Mouse (Mus musculus): ENCODE results near the gene Mrps35. TPM values are rescaled to one million over a fixed set of nuclear protein-coding genes. Genes with fewer than 3 reads are reported as not detected.

The Mrps35 gene
- polyA plus RNA-seq, 1 experiment from 2014 or later = 135 TPM

GRCm38 (mm10) chr6:147062034-147062433 is 19.5 kb downstream of the Mrps35 start:
- ATAC-seq (replicated peaks; ENCODE audit: insufficient number of reproducible peaks, low FRiP score, low TSS enrichment) = no peak
- Histone ChIP-seq H3K9me3 (replicated peaks; ENCODE audit: control insufficient read depth, low read length) (no peaks in the 10 kb centered on the region), H3K36me3 (ENCODE audit: control insufficient read depth, insufficient read depth, low read length) (peaks cover 8% of the 10 kb centered on the region), H3K4me3 (ENCODE audit: low read depth, low read length) (no peak overlapping the region), H3K4me2 (no peak overlapping the region), H3K4me1 (ENCODE audit: control insufficient read depth, insufficient read depth, low read length) (no peaks in the 10 kb centered on the region), H3K9ac (ENCODE audit: low read depth, low read length) (no peak overlapping the region), H3K27me3 (ENCODE audit: control insufficient read depth, insufficient read depth, low read length) (no peaks in the 10 kb centered on the region), H3K27ac (ENCODE audit: low read depth, low read length) (no peak overlapping the region)
- 84% methylated on average over 7 of the region's 7 CpGs for WGBS (ENCODE audit: insufficient replicate concordance)

- Histone ChIP-seq H3K9me3 (replicated peaks; ENCODE audit: control insufficient read depth, low read length) (no peaks in the 10 kb centered on the region), H3K27ac (ENCODE audit: low read depth, low read length) (no peak overlapping the region), H3K4me3 (ENCODE audit: low read depth, low read length) (no peak overlapping the region), H3K9ac (ENCODE audit: low read depth, low read length) (no peak overlapping the region), H3K36me3 (ENCODE audit: control insufficient read depth, insufficient read depth, low read length) (peaks cover 8% of the 10 kb centered on the region), H3K27me3 (ENCODE audit: control insufficient read depth, insufficient read depth, low read length) (no peaks in the 10 kb centered on the region), H3K4me1 (ENCODE audit: control insufficient read depth, insufficient read depth, low read length) (no peaks in the 10 kb centered on the region), H3K4me2 (no peak overlapping the region)
- ATAC-seq (replicated peaks; ENCODE audit: insufficient number of reproducible peaks, low FRiP score, low TSS enrichment) = no peak
- 82% methylated on average over 7 of the region's 7 CpGs for WGBS (ENCODE audit: insufficient replicate concordance)
Measured at GRCm38 (mm10) chr6:147062694-147063093, 20.1 kb downstream of the Mrps35 start.

GRCm38 (mm10) chr6:147064226-147064943 is 21.8 kb downstream of the Mrps35 start:
- Histone ChIP-seq H3K27me3 (ENCODE audit: control insufficient read depth, insufficient read depth, low read length) (no peaks in the 10 kb centered on the region), H3K9me3 (replicated peaks; ENCODE audit: control insufficient read depth, low read length) (no peaks in the 10 kb centered on the region), H3K4me1 (ENCODE audit: control insufficient read depth, insufficient read depth, low read length) (no peaks in the 10 kb centered on the region), H3K4me3 (ENCODE audit: low read depth, low read length) (no peak overlapping the region), H3K4me2 (no peak overlapping the region), H3K9ac (ENCODE audit: low read depth, low read length) (no peak overlapping the region), H3K36me3 (ENCODE audit: control insufficient read depth, insufficient read depth, low read length) (peaks cover 5% of the 10 kb centered on the region), H3K27ac (ENCODE audit: low read depth, low read length) (no peak overlapping the region)
- 88% methylated on average over 10 of the region's 10 CpGs for WGBS (ENCODE audit: insufficient replicate concordance)
- no peak for ATAC-seq (replicated peaks; ENCODE audit: insufficient number of reproducible peaks, low FRiP score, low TSS enrichment)

GRCm38 (mm10) chr6:147064944-147065261 is 22.3 kb downstream of the Mrps35 start:
- H3K27ac ChIP-seq (ENCODE audit: low read depth, low read length) = no peak overlapping the region

GRCm38 (mm10) chr6:147075808-147076387 is 33.3 kb downstream of the Mrps35 start:
- Histone ChIP-seq H3K4me1 (ENCODE audit: control insufficient read depth, insufficient read depth, low read length) (no peaks in the 10 kb centered on the region), H3K9ac (ENCODE audit: low read depth, low read length) (no peak overlapping the region), H3K4me3 (ENCODE audit: low read depth, low read length) (no peak overlapping the region), H3K4me2 (no peak overlapping the region), H3K36me3 (ENCODE audit: control insufficient read depth, insufficient read depth, low read length) (peaks cover 8% of the 10 kb centered on the region), H3K27me3 (ENCODE audit: control insufficient read depth, insufficient read depth, low read length) (no peaks in the 10 kb centered on the region), H3K9me3 (replicated peaks; ENCODE audit: control insufficient read depth, low read length) (no peaks in the 10 kb centered on the region), H3K27ac (ENCODE audit: low read depth, low read length) (no peak overlapping the region)
- ATAC-seq (replicated peaks; ENCODE audit: insufficient number of reproducible peaks, low FRiP score, low TSS enrichment) = no peak
- WGBS (ENCODE audit: insufficient replicate concordance) = 72% methylated on average over 5 of the region's 5 CpGs

More at GRCm38 (mm10) chr6:147064944-147065261, 22.3 kb downstream of the Mrps35 start:
- ATAC-seq (replicated peaks; ENCODE audit: insufficient number of reproducible peaks, low FRiP score, low TSS enrichment) = no peak
- Histone ChIP-seq H3K27me3 (ENCODE audit: control insufficient read depth, insufficient read depth, low read length) (no peaks in the 10 kb centered on the region), H3K9ac (ENCODE audit: low read depth, low read length) (no peak overlapping the region), H3K4me1 (ENCODE audit: control insufficient read depth, insufficient read depth, low read length) (no peaks in the 10 kb centered on the region), H3K36me3 (ENCODE audit: control insufficient read depth, insufficient read depth, low read length) (peaks cover 5% of the 10 kb centered on the region), H3K9me3 (replicated peaks; ENCODE audit: control insufficient read depth, low read length) (no peaks in the 10 kb centered on the region), H3K4me2 (no peak overlapping the region), H3K4me3 (ENCODE audit: low read depth, low read length) (no peak overlapping the region)
- WGBS (ENCODE audit: insufficient replicate concordance) = 84% methylated on average over 6 of the region's 6 CpGs

GRCm38 (mm10) chr6:147076878-147077277 is 34.3 kb downstream of the Mrps35 start:
- H3K36me3 ChIP-seq (ENCODE audit: control insufficient read depth, insufficient read depth, low read length) = no peaks in the 10 kb centered on the region
- no peaks in the 10 kb centered on the region for H3K27me3 ChIP-seq (ENCODE audit: control insufficient read depth, insufficient read depth, low read length)
- no peak overlapping the region for H3K9ac ChIP-seq (ENCODE audit: low read depth, low read length)
- no peak overlapping the region for H3K4me2 ChIP-seq
- 81% methylated on average over 8 of the region's 8 CpGs for WGBS (ENCODE audit: insufficient replicate concordance)
- no peaks in the 10 kb centered on the region for H3K9me3 ChIP-seq (replicated peaks; ENCODE audit: control insufficient read depth, low read length)
- H3K4me1 ChIP-seq (ENCODE audit: control insufficient read depth, insufficient read depth, low read length) = no peaks in the 10 kb centered on the region
- ATAC-seq (replicated peaks; ENCODE audit: insufficient number of reproducible peaks, low FRiP score, low TSS enrichment) = no peak
- H3K4me3 ChIP-seq (ENCODE audit: low read depth, low read length) = no peak overlapping the region
- no peak overlapping the region for H3K27ac ChIP-seq (ENCODE audit: low read depth, low read length)

GRCm38 (mm10) chr6:147079919-147080318 is 37.4 kb downstream of the Mrps35 start:
- no peaks in the 10 kb centered on the region for H3K27me3 ChIP-seq (ENCODE audit: control insufficient read depth, insufficient read depth, low read length)
- H3K36me3 ChIP-seq (ENCODE audit: control insufficient read depth, insufficient read depth, low read length) = no peaks in the 10 kb centered on the region
- ATAC-seq (replicated peaks; ENCODE audit: insufficient number of reproducible peaks, low FRiP score, low TSS enrichment) = no peak
- H3K9ac ChIP-seq (ENCODE audit: low read depth, low read length) = no peak overlapping the region
- H3K4me3 ChIP-seq (ENCODE audit: low read depth, low read length) = no peak overlapping the region
- H3K4me1 ChIP-seq (ENCODE audit: control insufficient read depth, insufficient read depth, low read length) = no peaks in the 10 kb centered on the region
- H3K27ac ChIP-seq (ENCODE audit: low read depth, low read length) = no peak overlapping the region
- WGBS (ENCODE audit: insufficient replicate concordance) = 84% methylated on average over 10 of the region's 10 CpGs
- no peak overlapping the region for H3K4me2 ChIP-seq
- H3K9me3 ChIP-seq (replicated peaks; ENCODE audit: control insufficient read depth, low read length) = no peaks in the 10 kb centered on the region

- 51% methylated on average over 7 of the region's 7 CpGs for WGBS (ENCODE audit: insufficient replicate concordance)
- H3K27me3 ChIP-seq (ENCODE audit: control insufficient read depth, insufficient read depth, low read length) = peaks cover 6% of the 10 kb centered on the region; the same call in 1 of the 2 replicates
- no peak for ATAC-seq (replicated peaks; ENCODE audit: insufficient number of reproducible peaks, low FRiP score, low TSS enrichment)
- no peak overlapping the region for H3K4me3 ChIP-seq (ENCODE audit: low read depth, low read length)
- peaks cover 6% of the 10 kb centered on the region; the same call in 1 of the 2 replicates for H3K4me1 ChIP-seq (ENCODE audit: control insufficient read depth, insufficient read depth, low read length)
- H3K9ac ChIP-seq (ENCODE audit: low read depth, low read length) = no peak overlapping the region
- no peaks in the 10 kb centered on the region for H3K9me3 ChIP-seq (replicated peaks; ENCODE audit: control insufficient read depth, low read length)
- no peaks in the 10 kb centered on the region for H3K36me3 ChIP-seq (ENCODE audit: control insufficient read depth, insufficient read depth, low read length)
- H3K4me2 ChIP-seq = no peak overlapping the region
- no peak overlapping the region for H3K27ac ChIP-seq (ENCODE audit: low read depth, low read length)
Measured at GRCm38 (mm10) chr6:147085398-147086040, 43.0 kb downstream of the Mrps35 start.

Measured in heart, embryonic 11.5 days (tissue).